Mouse (Mus musculus): ENCODE results near the gene Lad1. TPM values are rescaled to one million over a fixed set of nuclear protein-coding genes. Genes with fewer than 3 reads are reported as not detected.

Gene Lad1
- polyA plus RNA-seq (2012; rRNA removed) = 0.63 and 0.66 TPM in 2 replicates

GRCm38 (mm10) chr1:135818481-135819086, at the start of gene Lad1:
TSS of gene Lad1 (plus strand) at chr1:135818598.

GRCm38 (mm10) chr1:135778780-135779535, 39.4 kb upstream of the Lad1 start, which contains the start of gene Tnni1:
TSS of gene Tnni1 (plus strand) at chr1:135779434.

GRCm38 (mm10) chr1:135835716-135836483, 17.5 kb downstream of the Lad1 start, which contains the start of gene Tnnt2:
TSS of gene Tnnt2 (plus strand) at chr1:135836354.

Other genes starting within 250 kb of the Lad1 start
- 73.0 and 84.1 TPM in 2 replicates for gene Nav1, start 211.3 kb upstream of the Lad1 start, polyA plus RNA-seq (2012; rRNA removed)
- 29.7 and 30.8 TPM in 2 replicates for gene Csrp1, start 98.5 kb upstream of the Lad1 start, polyA plus RNA-seq (2012; rRNA removed)
- gene Phlda3, start 52.5 kb upstream of the Lad1 start, polyA plus RNA-seq (2012; rRNA removed) = 25.7 and 30.5 TPM in 2 replicates
- gene Tnni1, start 39.2 kb upstream of the Lad1 start, polyA plus RNA-seq (2012; rRNA removed) = 0.27 and 21.4 TPM in 2 replicates
- 0.67 and 3.2 TPM in 2 replicates for gene Tnnt2, start 17.8 kb downstream of the Lad1 start, polyA plus RNA-seq (2012; rRNA removed)
- gene Pkp1, start 100.6 kb downstream of the Lad1 start, polyA plus RNA-seq (2012; rRNA removed) = 0.09 and 1.7 TPM in 2 replicates
- gene Igfn1, start 187.7 kb downstream of the Lad1 start, polyA plus RNA-seq (2012; rRNA removed) = 0.07 and 0.08 TPM in 2 replicates
- gene Tmem9, start 189.6 kb downstream of the Lad1 start, polyA plus RNA-seq (2012; rRNA removed) = 131 and 150 TPM in 2 replicates
- gene Ascl5, start 232.2 kb downstream of the Lad1 start, polyA plus RNA-seq (2012; rRNA removed) = 0.35 and 0.40 TPM in 2 replicates
- 0.44 and 1.8 TPM in 2 replicates for gene Cacna1s, start 234.2 kb downstream of the Lad1 start, polyA plus RNA-seq (2012; rRNA removed)